Mouse (Mus musculus) forebrain, embryonic 13.5 days (tissue): ENCODE data around the gene Exoc7. TPM values are rescaled to one million over a fixed set of nuclear protein-coding genes. Genes with fewer than 3 reads are reported as not detected.

ENCODE experiments used
- ATAC-seq: fragments of 200-750 bp; cut with Nextera tagmentation; 2 replicates; pipeline ENCODE4 v1.8.0; 2017
- H3K27ac ChIP-seq: fragments of 300-500 bp; sonication (generic); 2 replicates; pipeline ENCODE4 v1.5.1; 2015; ENCODE audit warnings: inconsistent platforms, mild to moderate bottlenecking, moderate library complexity
- H3K27me3 ChIP-seq: fragments of 300-500 bp; sonication (generic); 2 replicates; pipeline ENCODE4 v1.6.1; 2015; ENCODE audit warnings: mild to moderate bottlenecking, inconsistent platforms
- H3K36me3 ChIP-seq: fragments of 300-500 bp; sonication (generic); 2 replicates; pipeline ENCODE4 v1.6.1; 2015; ENCODE audit warnings: mild to moderate bottlenecking, inconsistent platforms; ENCODE audit not compliant: poor library complexity, severe bottlenecking
- H3K4me1 ChIP-seq: fragments of 300-500 bp; sonication (generic); 2 replicates; pipeline ENCODE4 v1.6.1; 2015; ENCODE audit warnings: inconsistent platforms
- H3K4me2 ChIP-seq: fragments of 300-500 bp; sonication (generic); 2 replicates; pipeline ENCODE4 v1.6.1; 2015; ENCODE audit warnings: inconsistent platforms, mild to moderate bottlenecking, moderate library complexity
- H3K4me3 ChIP-seq: fragments of 300-500 bp; sonication (generic); 2 replicates; pipeline ENCODE4 v1.5.1; 2015; ENCODE audit warnings: mild to moderate bottlenecking, inconsistent platforms
- H3K9ac ChIP-seq: fragments of 300-500 bp; sonication (generic); 2 replicates; pipeline ENCODE4 v1.6.1; 2015; ENCODE audit warnings: mild to moderate bottlenecking, inconsistent platforms
- H3K9me3 ChIP-seq: fragments of 300-500 bp; sonication (generic); replicated peaks from 2 replicates; pipeline ENCODE4 v1.6.1; 2016; ENCODE audit warnings: inconsistent platforms
- WGBS: fragments of 180-500 bp; shearing (Covaris S2); methylation state at CpG from one replicate; pipeline ENCODE4 v1.1.7; 2015; 5-methylcytosine and 5-hydroxymethylcytosine counted together
- polyA plus RNA-seq: library from polyadenylated mRNA; unstranded; fragments of >200 nt; fragmentation: Nextera tagmentation; extraction: Ambion mirVana; gene quantifications from 2 replicates; pipeline ENCODE4 v1.2.1, GENCODE M21; 2015

The Exoc7 gene
- polyA plus RNA-seq, 1 experiment from 2014 or later, result 88.9 TPM

- H3K4me3 ChIP-seq, result no peak overlapping the region
- no peak overlapping the region for H3K9ac ChIP-seq
- no peak overlapping the region for H3K4me2 ChIP-seq
- no peak for ATAC-seq
- 81% methylated on average over 3 of the region's 3 CpGs for WGBS
- H3K36me3 ChIP-seq, result peaks cover 8% of the 10 kb centered on the region
- H3K27me3 ChIP-seq, result peaks cover 6% of the 10 kb centered on the region; the same call in 1 of the 2 replicates
- peaks cover 20% of the 10 kb centered on the region for H3K4me1 ChIP-seq
- H3K9me3 ChIP-seq, result no peaks in the 10 kb centered on the region
- H3K27ac ChIP-seq, result no peak overlapping the region
These were observed 2.6 kb upstream of the Exoc7 start for GRCm38 (mm10) chr11:116309601-116310000.

- ATAC-seq, result no peak
- H3K9me3 ChIP-seq, result no peaks in the 10 kb centered on the region
- H3K27me3 ChIP-seq, result peaks cover 6% of the 10 kb centered on the region; the same call in 1 of the 2 replicates
- H3K9ac ChIP-seq, result no peak overlapping the region
- H3K36me3 ChIP-seq, result peaks cover 24% of the 10 kb centered on the region
- H3K27ac ChIP-seq, result no peak overlapping the region
- peaks cover 20% of the 10 kb centered on the region for H3K4me1 ChIP-seq
- H3K4me3 ChIP-seq, result no peak overlapping the region
- no peak overlapping the region for H3K4me2 ChIP-seq
- 95% methylated on average over 12 of the region's 12 CpGs for WGBS
These were observed 914 bp upstream of the Exoc7 start for GRCm38 (mm10) chr11:116307762-116308531.

- H3K9ac ChIP-seq, result peak overlapping the region; percentile 85
- peak; percentile 93 for ATAC-seq
- peak overlapping the region; percentile 10; the same call in 1 of the 2 replicates for H3K27ac ChIP-seq
These were observed 679 bp downstream of the Exoc7 start for GRCm38 (mm10) chr11:116306126-116306982.

GRCm38 (mm10) chr11:116305423-116305822, 1.6 kb downstream of the Exoc7 start:
- no peak overlapping the region for H3K27ac ChIP-seq
- no peak overlapping the region; the same call in 1 of the 2 replicates for H3K9ac ChIP-seq
- peaks cover 49% of the 10 kb centered on the region for H3K36me3 ChIP-seq
- H3K4me1 ChIP-seq, result peaks cover 15% of the 10 kb centered on the region
- no peaks in the 10 kb centered on the region for H3K9me3 ChIP-seq
- peak overlapping the region; percentile 92 for H3K4me2 ChIP-seq
- WGBS, result 100% methylated on average over 2 of the region's 2 CpGs
- no peak for ATAC-seq
- peaks cover 6% of the 10 kb centered on the region; the same call in 1 of the 2 replicates for H3K27me3 ChIP-seq
- H3K4me3 ChIP-seq, result peak overlapping the region; percentile 86

More at GRCm38 (mm10) chr11:116306126-116306982, 679 bp downstream of the Exoc7 start:
- H3K4me1 ChIP-seq, result peaks cover 19% of the 10 kb centered on the region
- no peaks in the 10 kb centered on the region for H3K9me3 ChIP-seq
- WGBS, result 2% methylated on average over 52 of the region's 53 CpGs
- H3K36me3 ChIP-seq, result peaks cover 40% of the 10 kb centered on the region
- H3K4me3 ChIP-seq, result peak overlapping the region; percentile 86
- H3K27me3 ChIP-seq, result peaks cover 6% of the 10 kb centered on the region; the same call in 1 of the 2 replicates
- peak overlapping the region; percentile 92 for H3K4me2 ChIP-seq

- no peaks in the 10 kb centered on the region for H3K27me3 ChIP-seq
- H3K36me3 ChIP-seq, result peaks cover 100% of the 10 kb centered on the region
- no peak for ATAC-seq
- H3K9me3 ChIP-seq, result no peaks in the 10 kb centered on the region
- H3K4me3 ChIP-seq, result no peak overlapping the region
- no peak overlapping the region for H3K4me2 ChIP-seq
- H3K9ac ChIP-seq, result no peak overlapping the region
- H3K4me1 ChIP-seq, result no peaks in the 10 kb centered on the region
- H3K27ac ChIP-seq, result no peak overlapping the region
- 86% methylated on average over 6 of the region's 6 CpGs for WGBS
These were observed 8.4 kb downstream of the Exoc7 start for GRCm38 (mm10) chr11:116298621-116299020.

- WGBS, result 87% methylated on average over 11 of the region's 11 CpGs
- H3K27me3 ChIP-seq, result no peaks in the 10 kb centered on the region
- H3K4me2 ChIP-seq, result no peak overlapping the region
- ATAC-seq, result no peak
- no peak overlapping the region for H3K9ac ChIP-seq
- no peaks in the 10 kb centered on the region for H3K4me1 ChIP-seq
- H3K9me3 ChIP-seq, result no peaks in the 10 kb centered on the region
- H3K4me3 ChIP-seq, result no peak overlapping the region
- H3K36me3 ChIP-seq, result peaks cover 100% of the 10 kb centered on the region
- no peak overlapping the region for H3K27ac ChIP-seq
These were observed 8.8 kb downstream of the Exoc7 start for GRCm38 (mm10) chr11:116298221-116298620.

- Histone ChIP-seq H3K9me3 (no peaks in the 10 kb centered on the region), H3K36me3 (peaks cover 100% of the 10 kb centered on the region), H3K4me3 (no peak overlapping the region), H3K4me1 (no peaks in the 10 kb centered on the region), H3K27me3 (no peaks in the 10 kb centered on the region), H3K27ac (no peak overlapping the region), H3K9ac (no peak overlapping the region), H3K4me2 (no peak overlapping the region)
- 83% methylated on average over 3 of the region's 3 CpGs for WGBS
- no peak for ATAC-seq
These were observed 10.0 kb downstream of the Exoc7 start for GRCm38 (mm10) chr11:116297017-116297416.

- no peak for ATAC-seq
- Histone ChIP-seq H3K9ac (no peak overlapping the region), H3K27me3 (no peaks in the 10 kb centered on the region), H3K4me2 (no peak overlapping the region), H3K27ac (no peak overlapping the region), H3K4me3 (no peak overlapping the region), H3K4me1 (no peaks in the 10 kb centered on the region), H3K9me3 (no peaks in the 10 kb centered on the region), H3K36me3 (peaks cover 99% of the 10 kb centered on the region)
- WGBS, result 87% methylated on average over 8 of the region's 8 CpGs
These were observed 10.8 kb downstream of the Exoc7 start for GRCm38 (mm10) chr11:116296191-116296734.

GRCm38 (mm10) chr11:116294319-116294718, 12.7 kb downstream of the Exoc7 start:
- no peak overlapping the region for H3K4me3 ChIP-seq
- peak; percentile 27; the same call in 1 of the 2 replicates for ATAC-seq
- no peak overlapping the region; the same call in 1 of the 2 replicates for H3K9ac ChIP-seq
- peaks cover 99% of the 10 kb centered on the region for H3K36me3 ChIP-seq
- no peak overlapping the region for H3K27ac ChIP-seq
- no peaks in the 10 kb centered on the region for H3K27me3 ChIP-seq
- no peaks in the 10 kb centered on the region for H3K9me3 ChIP-seq
- H3K4me1 ChIP-seq, result no peaks in the 10 kb centered on the region
- WGBS, result 35% methylated on average over 5 of the region's 5 CpGs
- no peak overlapping the region for H3K4me2 ChIP-seq

- ATAC-seq, result no peak
- Histone ChIP-seq H3K27me3 (no peaks in the 10 kb centered on the region), H3K4me3 (no peak overlapping the region), H3K4me1 (no peaks in the 10 kb centered on the region), H3K4me2 (no peak overlapping the region), H3K27ac (no peak overlapping the region), H3K9me3 (no peaks in the 10 kb centered on the region), H3K9ac (no peak overlapping the region), H3K36me3 (peaks cover 99% of the 10 kb centered on the region)
- 85% methylated on average over 12 of the region's 12 CpGs for whole genome bisulfite sequencing
These were observed 13.4 kb downstream of the Exoc7 start for GRCm38 (mm10) chr11:116293538-116294137.

- Histone ChIP-seq H3K27ac (no peak overlapping the region), H3K36me3 (peaks cover 99% of the 10 kb centered on the region), H3K4me2 (no peak overlapping the region), H3K4me1 (no peaks in the 10 kb centered on the region), H3K9me3 (no peaks in the 10 kb centered on the region), H3K9ac (no peak overlapping the region), H3K4me3 (no peak overlapping the region), H3K27me3 (no peaks in the 10 kb centered on the region)
- 88% methylated on average over 13 of the region's 13 CpGs for WGBS
- ATAC-seq, result no peak
These were observed 14.6 kb downstream of the Exoc7 start for GRCm38 (mm10) chr11:116292401-116292800.
